Mouse (Mus musculus): Measurements from ENCODE around the gene Lbx2. TPM values are rescaled to one million over a fixed set of nuclear protein-coding genes. Genes with fewer than 3 reads are reported as not detected.

Lbx2 gene
- polyA plus RNA-seq, 1 experiment from 2014 or later = 8.3 TPM

GRCm38 (mm10) chr6:83053136-83053960, 32.8 kb upstream of the Lbx2 start:
- Histone ChIP-seq H3K4me2 (replicated peaks; ENCODE audit: low read depth, low read length) (peak overlapping the region; percentile 95), H3K4me3 (ENCODE audit: low read length) (peak overlapping the region; percentile 70), H3K9me3 (ENCODE audit: control insufficient read depth, low read length) (no peaks in the 10 kb centered on the region), H3K4me1 (ENCODE audit: control insufficient read depth, insufficient read depth, low read length) (peaks cover 20% of the 10 kb centered on the region), H3K36me3 (ENCODE audit: control insufficient read depth, insufficient read depth, low read length) (peaks cover 43% of the 10 kb centered on the region), H3K27ac (ENCODE audit: low read depth, low read length) (peak overlapping the region; percentile 79), H3K9ac (ENCODE audit: low read depth, low read length) (peak overlapping the region; percentile 91), H3K27me3 (ENCODE audit: control insufficient read depth, insufficient read depth, low read length) (no peaks in the 10 kb centered on the region)
- WGBS = 3% methylated on average over 26 of the region's 26 CpGs
- ATAC-seq (ENCODE audit: low FRiP score, low TSS enrichment) = no peak; the same call in 1 of the 2 replicates

- Histone ChIP-seq H3K27ac (ENCODE audit: low read depth, low read length) (peak within 1 kb of the TSS; percentile 79), H3K36me3 (ENCODE audit: control insufficient read depth, insufficient read depth, low read length) (peaks cover 43% of the 10 kb centered on the region), H3K9ac (ENCODE audit: low read depth, low read length) (peak within 1 kb of the TSS; percentile 91), H3K9me3 (ENCODE audit: control insufficient read depth, low read length) (no peaks in the 10 kb centered on the region), H3K4me2 (replicated peaks; ENCODE audit: low read depth, low read length) (peak within 1 kb of the TSS; percentile 95), H3K27me3 (ENCODE audit: control insufficient read depth, insufficient read depth, low read length) (no peaks in the 10 kb centered on the region), H3K4me1 (ENCODE audit: control insufficient read depth, insufficient read depth, low read length) (peaks cover 20% of the 10 kb centered on the region), H3K4me3 (ENCODE audit: low read length) (peak within 1 kb of the TSS; percentile 70)
- WGBS = 1% methylated on average over 50 of the region's 64 CpGs
- peak; percentile 96 for ATAC-seq (ENCODE audit: low FRiP score, low TSS enrichment)
These were observed 31.9 kb upstream of the Lbx2 start, which contains the start of gene Aup1 for GRCm38 (mm10) chr6:83054074-83054851. Gene Aup1, plus strand, starts transcription at chr6:83054521.

DNA sequence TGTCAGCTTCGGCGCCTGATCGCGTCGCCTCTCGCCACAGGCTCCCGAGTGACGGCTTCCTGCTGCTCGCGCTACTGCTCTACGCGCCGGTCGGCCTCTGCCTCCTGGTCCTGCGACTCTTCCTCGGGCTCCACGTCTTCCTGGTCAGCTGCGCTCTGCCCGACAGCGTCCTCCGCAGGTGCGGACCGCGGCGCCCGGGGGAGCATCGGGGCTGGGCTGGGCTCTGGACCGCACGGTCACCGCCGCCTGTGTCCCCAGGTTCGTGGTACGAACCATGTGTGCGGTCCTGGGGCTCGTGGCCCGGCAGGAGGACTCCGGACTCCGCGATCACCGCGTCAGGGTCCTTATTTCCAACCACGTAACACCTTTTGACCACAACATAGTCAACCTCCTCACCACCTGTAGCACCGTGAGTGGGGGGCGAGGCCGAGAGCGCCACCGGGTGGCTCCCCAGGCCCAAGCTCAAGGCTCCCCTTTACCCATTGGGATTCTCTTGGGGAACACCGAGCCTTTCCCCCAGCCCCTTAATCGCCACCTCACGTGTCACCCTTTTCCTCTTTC, 31.2 kb upstream of the Lbx2 start, which contains the start of gene Htra2:
Gene Htra2 (minus strand): TSS at position 403 of the 561 bp plus-strand sequence.
- ATAC-seq (ENCODE audit: low FRiP score, low TSS enrichment) = 0 out of 2 replicates have a peak, but pooled peaks have one; percentile 3

DNA sequence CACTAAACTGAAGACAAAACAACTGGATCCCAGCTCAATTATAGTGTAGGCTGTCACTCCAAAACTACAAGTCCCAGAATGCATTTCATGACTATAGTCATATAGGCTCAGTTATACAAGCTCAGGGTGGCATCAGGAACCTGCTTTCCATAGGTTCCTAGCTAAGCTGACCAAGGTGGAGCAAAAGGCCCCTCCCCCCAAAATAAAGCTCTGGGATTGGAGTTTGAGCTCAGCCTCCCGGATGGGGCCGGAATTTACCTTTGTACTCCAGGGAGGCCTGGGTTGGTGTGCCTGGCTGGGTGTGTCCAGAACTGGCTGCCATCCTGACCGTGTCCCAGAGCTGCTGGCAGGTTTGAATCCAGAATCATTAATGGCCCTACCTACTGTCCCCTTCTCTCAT, 28.4 kb upstream of the Lbx2 start, which contains the start of gene Dqx1:
Gene Dqx1 (plus strand): TSS at position 55 of the 400 bp plus-strand sequence.
- 54% methylated on average over 3 of the region's 3 CpGs for WGBS
- no peak within 1 kb of the TSS for H3K4me2 ChIP-seq (replicated peaks; ENCODE audit: low read depth, low read length)

More for the DNA sequence above, 31.2 kb upstream of the Lbx2 start, which contains the start of gene Htra2:
- H3K4me3 ChIP-seq (ENCODE audit: low read length) = peak within 1 kb of the TSS; percentile 70
- H3K9ac ChIP-seq (ENCODE audit: low read depth, low read length) = peak within 1 kb of the TSS; percentile 91
- peaks cover 41% of the 10 kb centered on the region for H3K36me3 ChIP-seq (ENCODE audit: control insufficient read depth, insufficient read depth, low read length)
- H3K27ac ChIP-seq (ENCODE audit: low read depth, low read length) = peak within 1 kb of the TSS; percentile 79
- H3K4me2 ChIP-seq (replicated peaks; ENCODE audit: low read depth, low read length) = peak within 1 kb of the TSS; percentile 95
- no peaks in the 10 kb centered on the region for H3K27me3 ChIP-seq (ENCODE audit: control insufficient read depth, insufficient read depth, low read length)
- under 1% methylated on average over 50 of the region's 50 CpGs for WGBS
- H3K9me3 ChIP-seq (ENCODE audit: control insufficient read depth, low read length) = no peaks in the 10 kb centered on the region
- H3K4me1 ChIP-seq (ENCODE audit: control insufficient read depth, insufficient read depth, low read length) = peaks cover 20% of the 10 kb centered on the region

GRCm38 (mm10) chr6:83058725-83059124, 27.4 kb upstream of the Lbx2 start:
- peaks cover 18% of the 10 kb centered on the region for H3K36me3 ChIP-seq (ENCODE audit: control insufficient read depth, insufficient read depth, low read length)
- no peaks in the 10 kb centered on the region for H3K9me3 ChIP-seq (ENCODE audit: control insufficient read depth, low read length)
- H3K4me2 ChIP-seq (replicated peaks; ENCODE audit: low read depth, low read length) = no peak overlapping the region
- 75% methylated on average over 2 of the region's 2 CpGs for WGBS
- ATAC-seq (ENCODE audit: low FRiP score, low TSS enrichment) = no peak
- H3K27me3 ChIP-seq (ENCODE audit: control insufficient read depth, insufficient read depth, low read length) = peaks cover 25% of the 10 kb centered on the region
- H3K4me1 ChIP-seq (ENCODE audit: control insufficient read depth, insufficient read depth, low read length) = peaks cover 9% of the 10 kb centered on the region
- H3K27ac ChIP-seq (ENCODE audit: low read depth, low read length) = no peak overlapping the region
- no peak overlapping the region for H3K9ac ChIP-seq (ENCODE audit: low read depth, low read length)
- no peak overlapping the region for H3K4me3 ChIP-seq (ENCODE audit: low read length)

More for the DNA sequence above, 28.4 kb upstream of the Lbx2 start, which contains the start of gene Dqx1:
- Histone ChIP-seq H3K36me3 (ENCODE audit: control insufficient read depth, insufficient read depth, low read length) (peaks cover 18% of the 10 kb centered on the region), H3K27ac (ENCODE audit: low read depth, low read length) (no peak within 1 kb of the TSS), H3K27me3 (ENCODE audit: control insufficient read depth, insufficient read depth, low read length) (peaks cover 16% of the 10 kb centered on the region), H3K9me3 (ENCODE audit: control insufficient read depth, low read length) (no peaks in the 10 kb centered on the region), H3K4me1 (ENCODE audit: control insufficient read depth, insufficient read depth, low read length) (peaks cover 15% of the 10 kb centered on the region), H3K9ac (ENCODE audit: low read depth, low read length) (no peak within 1 kb of the TSS; the same call in 1 of the 2 replicates), H3K4me3 (ENCODE audit: low read length) (no peak within 1 kb of the TSS)
- no peak for ATAC-seq (ENCODE audit: low FRiP score, low TSS enrichment)

- ATAC-seq (ENCODE audit: low FRiP score, low TSS enrichment) = no peak
- H3K4me2 ChIP-seq (replicated peaks; ENCODE audit: low read depth, low read length) = no peak overlapping the region
- H3K4me1 ChIP-seq (ENCODE audit: control insufficient read depth, insufficient read depth, low read length) = peaks cover 11% of the 10 kb centered on the region
- no peaks in the 10 kb centered on the region for H3K36me3 ChIP-seq (ENCODE audit: control insufficient read depth, insufficient read depth, low read length)
- H3K4me3 ChIP-seq (ENCODE audit: low read length) = no peak overlapping the region
- WGBS = 56% methylated on average over 8 of the region's 8 CpGs
- H3K9ac ChIP-seq (ENCODE audit: low read depth, low read length) = no peak overlapping the region
- peaks cover 94% of the 10 kb centered on the region for H3K27me3 ChIP-seq (ENCODE audit: control insufficient read depth, insufficient read depth, low read length)
- H3K9me3 ChIP-seq (ENCODE audit: control insufficient read depth, low read length) = no peaks in the 10 kb centered on the region
- no peak overlapping the region for H3K27ac ChIP-seq (ENCODE audit: low read depth, low read length)
These were observed 20.2 kb upstream of the Lbx2 start for GRCm38 (mm10) chr6:83065995-83066394.

DNA sequence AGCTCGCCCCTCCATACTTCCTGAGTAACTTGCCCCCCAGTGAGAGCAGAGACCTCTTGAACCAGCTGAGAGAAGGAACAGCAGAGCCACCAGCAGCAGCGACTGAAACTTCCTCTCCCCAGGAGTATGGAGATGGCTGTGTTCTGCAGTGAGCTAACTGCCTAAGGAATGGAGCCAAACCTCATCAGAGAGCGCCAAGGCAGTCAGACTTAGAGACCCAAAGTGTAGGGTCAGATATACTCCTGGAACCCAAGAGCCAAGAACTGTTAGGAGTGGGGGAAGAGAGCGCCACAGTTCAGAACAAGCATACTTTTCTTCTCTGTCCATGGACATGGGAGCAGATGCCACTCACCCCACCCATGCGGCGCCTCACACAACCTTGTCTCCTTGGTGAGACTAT, 19.7 kb upstream of the Lbx2 start:
- Histone ChIP-seq H3K4me3 (ENCODE audit: low read length) (no peak overlapping the region), H3K27ac (ENCODE audit: low read depth, low read length) (no peak overlapping the region), H3K36me3 (ENCODE audit: control insufficient read depth, insufficient read depth, low read length) (no peaks in the 10 kb centered on the region), H3K4me2 (replicated peaks; ENCODE audit: low read depth, low read length) (no peak overlapping the region), H3K9me3 (ENCODE audit: control insufficient read depth, low read length) (no peaks in the 10 kb centered on the region), H3K27me3 (ENCODE audit: control insufficient read depth, insufficient read depth, low read length) (peaks cover 95% of the 10 kb centered on the region), H3K4me1 (ENCODE audit: control insufficient read depth, insufficient read depth, low read length) (peaks cover 14% of the 10 kb centered on the region), H3K9ac (ENCODE audit: low read depth, low read length) (no peak overlapping the region)
- no peak for ATAC-seq (ENCODE audit: low FRiP score, low TSS enrichment)
- WGBS = 45% methylated on average over 6 of the region's 6 CpGs

DNA sequence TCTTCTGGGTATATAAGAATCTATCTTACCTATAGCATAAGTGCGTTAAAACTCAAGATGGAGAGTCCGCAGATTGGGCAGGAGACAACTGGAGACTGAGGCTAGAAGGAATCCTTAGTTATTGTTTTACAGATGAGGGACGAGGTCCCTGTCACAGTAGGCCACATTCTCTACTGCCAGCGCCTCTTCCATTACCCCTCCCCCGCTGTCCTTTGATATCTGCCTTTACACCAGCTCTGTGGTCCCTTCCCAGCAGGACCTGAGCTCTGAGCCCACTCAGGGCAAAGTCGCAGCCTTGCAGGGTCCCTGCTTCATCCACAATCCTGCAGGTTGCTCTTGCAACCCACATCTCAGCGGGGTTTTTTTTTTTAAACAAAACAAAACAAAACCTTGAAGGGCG, 17.9 kb upstream of the Lbx2 start:
- peak overlapping the region; percentile 33; the same call in 1 of the 2 replicates for H3K4me3 ChIP-seq (ENCODE audit: low read length)
- no peak for ATAC-seq (ENCODE audit: low FRiP score, low TSS enrichment)

More for the DNA sequence above, 17.9 kb upstream of the Lbx2 start:
- Histone ChIP-seq H3K36me3 (ENCODE audit: control insufficient read depth, insufficient read depth, low read length) (no peaks in the 10 kb centered on the region), H3K4me2 (replicated peaks; ENCODE audit: low read depth, low read length) (peak overlapping the region; percentile 43; the same call in 1 of the 2 replicates), H3K27me3 (ENCODE audit: control insufficient read depth, insufficient read depth, low read length) (peaks cover 95% of the 10 kb centered on the region), H3K9ac (ENCODE audit: low read depth, low read length) (0 out of 2 replicates have a peak overlapping the region, but pooled peaks have one; percentile 18), H3K27ac (ENCODE audit: low read depth, low read length) (no peak overlapping the region), H3K4me1 (ENCODE audit: control insufficient read depth, insufficient read depth, low read length) (peaks cover 14% of the 10 kb centered on the region), H3K9me3 (ENCODE audit: control insufficient read depth, low read length) (no peaks in the 10 kb centered on the region)
- WGBS = 5% methylated on average over 8 of the region's 8 CpGs

Measured in kidney, embryonic 14.5 days (tissue).